Mouse (Mus musculus): ENCODE measurements at regions not wholly inside any gene's neighbourhood (a gene's known extent, or its start where the extent isn't known, plus 50 kb on each side); places are given as distances from the start of the nearest gene placed in this dataset.
A peak's percentile ranks its signal among the peaks of the same experiment; 100 is the strongest.

DNA sequence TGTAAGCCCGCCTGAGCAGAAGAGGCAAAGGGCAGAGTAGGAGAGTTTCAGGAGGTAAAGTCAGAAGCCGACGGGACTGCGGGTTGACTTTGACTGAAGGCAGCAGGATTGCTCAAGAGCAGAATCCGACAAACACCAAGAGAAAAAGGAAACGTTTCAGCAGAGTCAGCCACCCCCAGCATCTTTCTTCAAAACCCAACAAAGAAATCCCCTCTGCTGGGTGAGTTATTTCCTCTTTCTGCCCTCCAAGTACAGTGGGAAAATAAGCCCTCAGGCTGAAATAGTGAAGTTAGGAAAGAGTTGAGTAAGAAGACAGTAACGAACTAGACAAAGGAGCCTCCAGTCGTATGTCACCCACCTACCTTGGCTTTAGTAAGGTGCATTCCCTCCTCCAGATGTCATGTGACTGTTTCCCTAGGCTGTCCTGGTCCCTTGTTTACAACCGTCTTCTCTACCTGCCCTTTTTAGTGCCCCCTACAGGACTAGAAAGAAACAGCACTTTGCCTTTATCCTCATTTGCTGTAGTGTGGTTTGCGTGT is 196.9 kb downstream of the Dusp6 start:
- peak; percentile 76 to 80 for DNase-seq (ENCODE audit: low read depth in 1 of 2, low spot score in 2 of 2)

GRCm38 (mm10) chr10:99460847-99461445 is 197.9 kb downstream of the Dusp6 start:
- DNase-seq (ENCODE audit: low read depth in 1 of 2, low spot score in 2 of 2) = peak; percentile 45 to 55

GRCm38 (mm10) chr10:99461446-99461966 is 198.5 kb downstream of the Dusp6 start:
- peak; percentile 24 to 38 for DNase-seq (ENCODE audit: low read depth in 1 of 2, low spot score in 2 of 2)

DNA sequence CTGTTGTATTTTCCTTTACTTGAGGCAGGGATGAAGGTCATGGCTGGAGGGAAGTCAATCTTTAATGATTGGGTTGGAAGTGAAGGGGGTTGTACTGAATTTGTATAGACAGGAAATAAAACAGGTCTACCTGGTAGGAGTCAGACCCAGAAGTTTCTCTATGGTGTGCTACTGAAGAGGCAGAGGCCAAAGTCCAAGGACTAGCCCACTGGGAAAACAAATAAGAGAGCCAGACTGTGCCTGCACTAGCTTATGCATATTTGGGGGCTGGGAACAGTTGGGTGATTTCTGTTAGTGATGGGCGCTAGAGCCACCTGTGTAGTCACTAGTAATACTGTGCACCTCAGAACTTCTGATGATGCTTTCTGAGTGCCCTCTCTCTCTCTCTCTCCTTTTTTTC is 203.7 kb downstream of the Dusp6 start:
- DNase-seq (ENCODE audit: low read depth in 1 of 2, low spot score in 2 of 2) = no peak

GRCm38 (mm10) chr10:99467319-99467842 is 204.3 kb downstream of the Dusp6 start:
- DNase-seq (ENCODE audit: low read depth in 1 of 2, low spot score in 2 of 2) = peak; percentile 9 to 24

- DNase-seq (ENCODE audit: low read depth in 1 of 2, low spot score in 2 of 2) = no peak
Measured at GRCm38 (mm10) chr10:99468971-99469370, 205.9 kb downstream of the Dusp6 start.

GRCm38 (mm10) chr10:99471832-99472497 is 208.9 kb downstream of the Dusp6 start:
- no peak for DNase-seq (ENCODE audit: low read depth in 1 of 2, low spot score in 2 of 2)

GRCm38 (mm10) chr10:99472806-99473205 is 209.8 kb downstream of the Dusp6 start:
- DNase-seq (ENCODE audit: low read depth in 1 of 2, low spot score in 2 of 2) = no peak

DNA sequence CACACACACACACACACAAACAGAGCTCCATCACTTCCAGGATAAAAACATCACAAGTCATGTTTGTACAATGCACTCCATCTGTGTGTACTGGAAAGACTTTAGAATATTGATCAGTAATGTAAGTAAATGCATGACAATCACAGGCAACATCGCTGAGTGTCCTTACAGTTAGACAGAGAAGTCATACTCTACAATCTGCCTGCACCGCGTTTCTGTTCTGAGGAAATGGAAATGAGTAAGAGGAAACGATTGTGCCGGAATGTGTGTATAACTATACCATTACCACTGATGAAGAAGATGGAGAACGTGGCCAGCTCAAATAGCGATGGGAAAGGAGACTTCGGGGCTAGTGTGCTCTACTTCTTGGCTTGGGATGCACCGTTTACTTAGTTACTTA is 210.7 kb downstream of the Dusp6 start:
- no peak for DNase-seq (ENCODE audit: low read depth in 1 of 2, low spot score in 2 of 2)

GRCm38 (mm10) chr10:99474546-99474945 is 211.5 kb downstream of the Dusp6 start:
- no peak for DNase-seq (ENCODE audit: low read depth in 1 of 2, low spot score in 2 of 2)

GRCm38 (mm10) chr10:99476214-99476613 is 213.2 kb downstream of the Dusp6 start:
- DNase-seq (ENCODE audit: low read depth in 1 of 2, low spot score in 2 of 2) = no peak

DNA sequence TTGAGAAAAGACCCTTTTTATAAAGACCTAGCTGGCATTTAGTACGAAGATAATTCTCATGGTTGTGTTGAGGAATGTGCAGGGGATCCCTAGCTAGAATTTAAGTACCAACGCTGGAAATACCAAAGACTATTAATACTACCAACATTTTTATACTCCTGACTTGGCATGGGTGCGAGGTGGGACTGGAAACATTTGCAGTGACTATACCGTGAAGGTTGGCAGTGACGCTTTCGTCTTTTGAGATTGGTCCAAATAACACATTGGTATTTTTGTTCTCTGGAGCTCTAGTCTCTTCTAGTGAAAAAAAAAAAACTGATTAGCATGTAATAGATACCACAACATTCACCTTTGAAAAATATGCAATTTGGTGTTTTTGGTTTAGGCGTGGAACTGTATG is 213.7 kb downstream of the Dusp6 start:
- no peak for DNase-seq (ENCODE audit: low read depth in 1 of 2, low spot score in 2 of 2)

DNA sequence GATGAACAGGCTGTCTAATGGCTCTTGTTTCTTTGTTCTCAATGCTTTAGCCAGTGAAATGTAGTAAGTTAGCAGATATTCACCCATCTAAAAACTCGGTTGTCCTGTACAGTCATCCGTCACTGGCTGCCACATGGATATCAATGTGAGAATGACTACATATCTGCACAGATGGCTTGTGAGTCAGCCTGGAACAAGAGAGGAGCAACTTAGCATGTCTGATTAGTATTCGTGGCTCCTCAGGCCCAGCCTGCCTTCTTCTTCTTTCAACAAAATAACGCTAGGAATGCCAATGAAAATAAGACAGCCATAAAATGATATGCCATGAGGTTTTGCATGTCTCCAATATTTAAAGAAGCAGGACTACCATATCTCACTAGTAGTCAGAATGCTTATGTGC is 217.5 kb downstream of the Dusp6 start:
- no peak for DNase-seq (ENCODE audit: low read depth in 1 of 2, low spot score in 2 of 2)

GRCm38 (mm10) chr10:99482009-99482408 is 219.0 kb downstream of the Dusp6 start:
- DNase-seq (ENCODE audit: low read depth in 1 of 2, low spot score in 2 of 2) = no peak

DNA sequence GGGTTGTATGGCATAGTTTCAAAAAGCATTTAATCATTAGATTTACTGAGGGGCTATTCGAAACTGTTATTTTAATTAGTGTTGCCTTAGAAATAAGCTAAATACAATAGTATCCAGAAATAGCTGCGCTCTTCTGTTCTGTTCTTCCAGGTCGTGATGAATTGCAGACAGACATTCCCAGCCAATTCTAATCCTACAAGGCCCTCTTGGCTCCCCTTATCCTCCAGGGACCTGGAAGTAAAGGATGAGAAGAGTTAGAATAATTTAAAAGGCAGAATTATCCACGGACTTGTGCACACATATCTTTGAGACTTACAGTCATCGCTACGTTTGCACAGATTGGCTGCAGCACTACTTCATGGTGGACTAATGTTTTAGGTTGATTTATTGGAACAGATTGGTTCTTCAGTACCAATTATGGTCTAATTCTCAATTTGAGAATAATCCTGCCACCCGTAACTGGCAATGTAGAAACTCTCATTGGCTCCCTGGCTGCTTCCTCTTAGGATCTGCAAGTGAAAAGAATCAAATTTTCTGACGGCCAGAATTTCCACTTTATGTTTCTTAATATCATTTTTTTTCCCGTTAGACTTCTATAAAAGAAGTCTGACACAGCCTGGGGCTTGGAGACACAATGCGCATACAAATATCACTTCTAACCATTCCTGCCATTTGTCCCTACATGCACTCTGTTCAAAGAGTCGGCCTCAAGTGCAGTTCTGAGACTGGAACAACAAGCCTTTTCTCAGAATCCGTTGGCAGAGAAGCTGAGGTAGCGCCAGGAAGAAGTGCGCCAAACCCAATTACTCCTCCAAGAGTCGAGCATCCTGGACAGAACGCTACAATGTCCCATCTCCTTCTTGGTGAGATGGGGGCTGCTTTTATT is 225.4 kb downstream of the Dusp6 start:
- no peak for DNase-seq (ENCODE audit: low read depth in 1 of 2, low spot score in 2 of 2)

DNA sequence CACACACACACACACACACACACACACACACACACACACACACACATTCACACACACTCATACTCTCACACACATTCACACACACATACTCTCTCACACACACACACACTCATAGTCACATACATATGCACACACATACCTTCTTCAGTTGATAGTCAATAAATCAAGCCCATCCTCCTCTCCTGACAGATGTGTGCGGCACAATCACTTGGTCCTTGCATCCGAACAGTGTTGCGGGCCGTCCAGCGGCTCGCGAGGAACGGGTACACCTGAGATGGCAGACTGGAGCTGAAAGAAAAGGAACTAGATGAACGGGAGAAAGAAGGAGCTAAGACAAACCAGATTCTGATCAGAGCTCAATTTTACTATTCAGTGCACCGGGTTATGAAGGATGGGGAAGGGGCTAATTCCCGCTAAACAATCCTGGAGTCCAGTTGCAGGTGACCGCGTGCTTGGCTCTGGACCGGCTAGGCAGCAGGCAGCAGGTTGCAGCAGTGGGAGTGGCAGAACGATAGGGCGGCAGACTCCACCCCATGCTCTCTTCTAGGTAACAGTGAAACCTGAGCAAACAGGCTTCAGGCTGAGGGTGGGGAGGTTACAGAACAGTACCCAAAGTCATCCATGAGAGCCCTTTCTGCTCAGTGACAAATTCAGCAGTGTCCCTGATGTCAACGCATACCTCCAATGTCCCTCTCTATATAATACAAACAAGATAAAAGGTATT is 247.8 kb downstream of the Csl start:
- DNase-seq (ENCODE audit: low read depth in 1 of 2, low spot score in 2 of 2) = no peak

- DNase-seq (ENCODE audit: low read depth in 1 of 2, low spot score in 2 of 2) = no peak
Measured at GRCm38 (mm10) chr10:99517944-99518343, 241.5 kb downstream of the Csl start.

- DNase-seq (ENCODE audit: low read depth in 1 of 2, low spot score in 2 of 2) = no peak
Measured at GRCm38 (mm10) chr10:99519479-99519878, 240.0 kb downstream of the Csl start.

DNA sequence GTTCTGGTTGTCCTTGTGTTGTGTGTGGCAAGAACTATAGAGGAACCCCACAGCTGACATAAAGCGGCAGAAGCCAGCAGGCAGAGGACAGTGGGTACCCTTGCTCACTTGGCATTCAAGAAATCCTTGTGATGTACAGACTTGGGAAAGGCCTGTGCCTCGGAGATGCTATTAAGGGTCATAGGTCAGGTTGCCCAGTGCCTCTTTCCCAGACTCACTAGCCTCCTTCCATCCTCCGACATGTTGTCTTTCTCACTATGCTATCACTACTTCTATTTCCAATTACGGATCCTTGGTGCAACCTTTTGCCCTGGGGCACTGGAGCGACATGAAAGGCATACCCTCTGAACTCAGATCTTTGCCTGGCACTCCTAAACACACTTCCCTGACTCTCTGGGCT is 235.6 kb downstream of the Csl start:
- DNase-seq (ENCODE audit: low read depth in 1 of 2, low spot score in 2 of 2) = no peak
